Comparison of ENCODE assay signal across 1 mouse cellular context in the genomic region with DNA sequence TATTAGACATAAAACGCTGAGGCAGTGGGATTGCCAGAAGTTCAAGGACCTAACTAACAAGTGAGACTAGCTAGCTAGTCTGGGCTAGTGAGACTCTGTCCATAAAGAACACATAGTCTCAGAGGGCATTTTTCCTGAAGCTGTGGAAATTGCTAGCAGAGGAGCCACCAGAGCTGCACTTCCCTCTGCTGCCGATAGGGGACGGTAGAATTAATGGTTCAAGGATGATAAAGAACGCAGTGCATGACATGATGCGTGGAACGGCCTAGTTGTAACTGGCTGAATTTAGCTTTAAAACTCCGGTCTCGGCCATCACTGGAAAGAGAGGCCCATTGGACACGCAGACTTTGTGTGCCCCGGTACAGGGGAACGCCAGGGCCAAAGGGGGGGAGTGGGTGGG.
TF ChIP-seq lines count a peak whose summit lies in the region.

No protein-coding gene starts in this region.

TF ChIP-seq in MEL, 35 proteins besides CTCF, POLR2A, EP300 and RAD21 (continued from another document):
- TF ChIP-seq MEF2A (IDR thresholded peaks at IDR 0.05; ENCODE audit: extremely low read depth, insufficient replicate concordance, low read depth, low read length, poor library complexity, severe bottlenecking), result no peak
- no peak for TF ChIP-seq CHD1 (IDR thresholded peaks at IDR 0.05; ENCODE audit: low read depth, low read length)
- no peak for TF ChIP-seq USF2 (IDR thresholded peaks at IDR 0.05; ENCODE audit: borderline replicate concordance in 1 of 2, insufficient read depth in 1 of 2, low read depth in 1 of 2, low read length in 2 of 2)
- TF ChIP-seq NELFE (IDR thresholded peaks at IDR 0.05; ENCODE audit: low read depth, low read length), result no peak
- no peak for TF ChIP-seq ELF1 (IDR thresholded peaks at IDR 0.05; ENCODE audit: low read depth, low read length)
- no peak for TF ChIP-seq TCF12 (IDR thresholded peaks at IDR 0.05; ENCODE audit: low read depth, low read length)
- no peak for TF ChIP-seq MAZ (IDR thresholded peaks at IDR 0.05; ENCODE audit: low read depth, low read length)
